Mouse (Mus musculus): Measurements from ENCODE around the gene Tbk1.
A peak's percentile ranks its signal among the peaks of the same experiment; 100 is the strongest.

- TF ChIP-seq EP300 (IDR thresholded peaks at IDR 0.05; ENCODE audit: low read depth) (peak; percentile 46; the same call in 1 of the 2 replicates), CTCF (IDR thresholded peaks at IDR 0.05; ENCODE audit: low read depth) (no peak)
These were observed 85.4 kb downstream of the Tbk1 start for GRCm38 (mm10) chr10:121501160-121501559.

Measured in liver, postnatal 0 days (tissue).